Mouse (Mus musculus): ENCODE measurements around the gene Pik3r4. TPM values are rescaled to one million over a fixed set of nuclear protein-coding genes. Genes with fewer than 3 reads are reported as not detected.

The Pik3r4 gene
- 10.8 TPM for polyA plus RNA-seq (2014; fragmentation: Illumina TruSeq; extraction: RNeasy Lipid Tissue Mini Kit (QIAGEN cat#74804); ENCODE audit: low read depth, low replicate concordance)

GRCm38 (mm10) chr9:105642460-105643371 is at the start of gene Pik3r4:
Pik3r4 (plus strand) TSS chr9:105642978.

Other genes with a start within 250 kb of the Pik3r4 start
- gene Aste1, start 247.6 kb upstream of the Pik3r4 start, polyA plus RNA-seq (2014; fragmentation: Illumina TruSeq; extraction: RNeasy Lipid Tissue Mini Kit (QIAGEN cat#74804); ENCODE audit: low read depth, low replicate concordance), result 151 TPM
- gene Nek11, start 247.5 kb upstream of the Pik3r4 start, polyA plus RNA-seq (2014; fragmentation: Illumina TruSeq; extraction: RNeasy Lipid Tissue Mini Kit (QIAGEN cat#74804); ENCODE audit: low read depth, low replicate concordance), result 22.5 TPM
- gene Atp2c1, start 115.7 kb upstream of the Pik3r4 start, polyA plus RNA-seq (2014; fragmentation: Illumina TruSeq; extraction: RNeasy Lipid Tissue Mini Kit (QIAGEN cat#74804); ENCODE audit: low read depth, low replicate concordance), result 63.0 TPM
- 0.14 TPM for gene Col6a6, start 185.2 kb downstream of the Pik3r4 start, polyA plus RNA-seq (2014; fragmentation: Illumina TruSeq; extraction: RNeasy Lipid Tissue Mini Kit (QIAGEN cat#74804); ENCODE audit: low read depth, low replicate concordance)